Mouse (Mus musculus) myocyte (in vitro differentiated cells): Measurements from ENCODE around the gene C87436.

ENCODE experiments used
- E2F4 ChIP-seq: IDR thresholded peaks from one replicate; pipeline ENCODE4 v1.6.1; 2011; ENCODE audit warnings: mild to moderate bottlenecking, control low read depth, moderate library complexity; ENCODE audit not compliant: insufficient read depth
- MAX ChIP-seq: IDR thresholded peaks from one replicate; pipeline ENCODE4 v1.6.1; 2011; ENCODE audit warnings: low read depth, mild to moderate bottlenecking, control low read depth
- MYOD1 ChIP-seq, 3 experiments: IDR thresholded peaks; one replicate each; pipeline ENCODE4 v1.6.1; 2011; ENCODE audit warnings: control low read depth in 2 of 3, low read depth in 2 of 3, mild to moderate bottlenecking in 2 of 3, moderate library complexity in 1 of 3; ENCODE audit not compliant: insufficient read length in 2 of 3, control insufficient read depth in 1 of 3
- MYOG ChIP-seq, 3 experiments: IDR thresholded peaks; one replicate each; pipeline ENCODE4 v1.6.1; 2011; ENCODE audit warnings: control low read depth in 2 of 3, low read depth in 2 of 3, mild to moderate bottlenecking in 2 of 3; ENCODE audit not compliant: insufficient read length in 2 of 3, control insufficient read depth in 1 of 3, insufficient read depth in 1 of 3
- POLR2A ChIP-seq: IDR thresholded peaks from one replicate; pipeline ENCODE4 v1.6.1; 2011; ENCODE audit warnings: low read depth, mild to moderate bottlenecking, control low read depth, moderate library complexity; ENCODE audit not compliant: insufficient read length
- REST ChIP-seq: IDR thresholded peaks from one replicate; pipeline ENCODE4 v1.6.1; 2011; ENCODE audit warnings: mild to moderate bottlenecking, control low read depth, moderate library complexity; ENCODE audit not compliant: insufficient read depth, insufficient read length
- TCF12 ChIP-seq: IDR thresholded peaks from one replicate; pipeline ENCODE4 v1.6.1; 2011; ENCODE audit warnings: mild to moderate bottlenecking, control low read depth; ENCODE audit not compliant: poor library complexity, insufficient read depth, severe bottlenecking
- USF1 ChIP-seq: IDR thresholded peaks from one replicate; pipeline ENCODE4 v1.6.1; 2011; ENCODE audit warnings: low read depth, mild to moderate bottlenecking, control low read depth, moderate library complexity

DNA sequence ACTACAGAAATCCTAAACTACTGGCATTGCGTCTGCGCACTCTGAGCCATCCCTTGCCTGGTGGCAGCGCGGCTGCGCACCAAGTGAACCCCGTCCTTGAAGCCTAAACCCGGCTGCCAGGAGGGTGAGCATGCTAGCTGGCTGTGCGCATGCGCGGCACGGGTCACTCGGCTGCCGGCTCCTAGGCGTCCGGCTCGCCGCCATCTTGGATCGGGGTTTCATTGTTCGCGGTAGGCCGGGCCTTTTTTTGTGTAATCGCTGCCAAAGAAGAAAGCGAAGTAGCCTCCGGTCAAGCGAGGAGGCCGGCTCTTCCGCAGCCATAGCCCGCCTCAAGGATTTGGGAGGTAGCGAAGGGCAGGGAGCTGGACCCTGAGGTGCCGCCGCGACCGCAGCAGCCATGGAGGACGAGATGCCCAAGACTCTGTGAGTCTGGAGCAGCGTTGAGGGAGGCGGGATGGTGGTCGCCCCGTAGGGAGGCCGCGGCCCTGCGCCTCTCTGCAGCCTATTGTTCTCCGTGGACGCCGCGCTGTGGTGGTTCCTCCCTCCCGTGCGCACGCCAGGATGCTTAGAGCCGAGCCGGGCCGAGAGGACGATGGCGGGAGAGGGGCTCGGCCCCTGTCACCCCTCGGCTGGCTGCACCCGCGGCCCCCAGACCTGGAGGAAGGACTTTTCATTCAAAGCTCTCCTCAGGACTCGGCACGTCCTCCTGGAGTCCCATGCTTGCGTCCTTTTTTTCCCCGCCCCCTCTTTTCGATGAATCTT lies 33.9 kb upstream of the C87436 start, which contains the start of gene Tia1:
- TF ChIP-seq POLR2A (peak; percentile 62), MYOG (IDR thresholded peaks at IDR 0.05; ENCODE audit: control insufficient read depth in 1 of 3, insufficient read depth in 1 of 3, insufficient read length in 2 of 3, low read depth in 2 of 3) (no peak), MAX (no peak), MYOD1 (IDR thresholded peaks at IDR 0.05; ENCODE audit: control insufficient read depth in 1 of 3, insufficient read length in 2 of 3, low read depth in 2 of 3) (peak in 1 of 3 experiments; percentile 8), E2F4 (no peak), TCF12 (no peak), USF1 (no peak), REST (no peak)
